Mouse (Mus musculus) embryonic stem cell, embryonic (primary cell): ENCODE results near the gene Anks1.

ENCODE experiments used
- CTCF ChIA-PET, 4 experiments: fragments of 300-600 bp in 2 of 4; fragments of 350-600 bp in 2 of 4; sonication (Branson Sonifier 250); formaldehyde crosslinking; loops; one replicate each; lab custom pipeline; 2022; ENCODE audit warnings: inconsistent platforms in 2 of 4; lab: Charles Lee
- POLR2A ChIA-PET, 4 experiments: fragments of 300-600 bp in 2 of 4; fragments of 350-600 bp in 2 of 4; sonication (Branson Sonifier 250); formaldehyde crosslinking; loops; one replicate each; lab custom pipeline; 2022; ENCODE audit warnings: antibody characterized with exemption in 4 of 4, inconsistent platforms in 1 of 4; lab: Charles Lee

Anks1 gene

DNA sequence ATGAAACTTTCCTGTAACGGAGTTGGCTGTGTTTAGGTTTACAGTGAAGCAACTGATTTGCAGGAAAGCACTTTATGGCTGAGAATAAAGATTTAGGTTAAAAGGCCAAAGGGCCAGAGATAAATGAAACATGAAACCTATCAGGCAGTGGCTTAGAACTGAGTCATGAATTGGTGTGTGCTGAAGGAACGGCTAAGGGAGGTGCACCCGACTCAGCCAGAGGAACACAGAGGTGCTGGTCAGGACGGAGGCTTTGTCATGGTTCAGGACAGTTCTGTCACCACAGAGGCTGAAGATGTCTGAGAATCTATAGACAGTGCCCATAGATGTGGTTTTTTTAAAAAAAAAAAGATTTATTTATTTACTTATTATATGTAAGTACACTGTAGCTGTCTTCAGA lies 5.6 kb downstream of the Anks1 start:
- ChIA-PET POLR2A (interaction anchor here in 2 of 4 experiments (0.7 to 2.4 kb wide), 2 partner anchors 55 to 87 kb away, joined by 3 to 6 read pairs; no protein-coding TSS in a partner anchor), CTCF (interaction anchor here in 1 of 4 experiments (1.0 kb wide), 1 partner anchor 134 kb away, joined by 3 read pairs; no protein-coding TSS in a partner anchor)

DNA sequence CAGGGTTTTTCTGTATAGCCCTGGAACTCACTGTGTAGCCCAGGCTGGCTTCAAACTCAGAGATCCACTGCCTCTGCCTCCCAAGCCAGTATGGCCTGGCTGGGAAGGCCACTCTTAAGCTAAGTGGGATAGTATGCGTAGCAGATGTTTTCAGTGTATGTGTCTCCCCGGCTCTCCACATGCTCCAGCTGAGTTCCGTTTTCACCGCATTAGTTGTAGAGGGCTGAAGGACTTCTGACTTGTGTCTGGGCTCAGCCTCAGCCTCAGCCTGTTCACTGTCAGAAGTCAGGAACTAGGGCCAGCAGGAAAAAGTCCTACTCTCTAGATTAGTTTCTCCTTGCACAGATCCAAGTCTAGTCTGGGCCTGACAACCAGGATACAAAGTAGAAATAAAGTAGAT lies 7.3 kb downstream of the Anks1 start:
- CTCF ChIA-PET = interaction anchor here in 1 of 4 experiments (0.6 kb wide), 2 partner anchors 8 to 48 kb away, joined by 4 to 8 read pairs; no protein-coding TSS in a partner anchor
- POLR2A ChIA-PET = interaction anchor here in 1 of 4 experiments (1.3 to 1.6 kb wide), 2 partner anchors 8 to 21 kb away, joined by 3 to 6 read pairs; no protein-coding TSS in a partner anchor

DNA sequence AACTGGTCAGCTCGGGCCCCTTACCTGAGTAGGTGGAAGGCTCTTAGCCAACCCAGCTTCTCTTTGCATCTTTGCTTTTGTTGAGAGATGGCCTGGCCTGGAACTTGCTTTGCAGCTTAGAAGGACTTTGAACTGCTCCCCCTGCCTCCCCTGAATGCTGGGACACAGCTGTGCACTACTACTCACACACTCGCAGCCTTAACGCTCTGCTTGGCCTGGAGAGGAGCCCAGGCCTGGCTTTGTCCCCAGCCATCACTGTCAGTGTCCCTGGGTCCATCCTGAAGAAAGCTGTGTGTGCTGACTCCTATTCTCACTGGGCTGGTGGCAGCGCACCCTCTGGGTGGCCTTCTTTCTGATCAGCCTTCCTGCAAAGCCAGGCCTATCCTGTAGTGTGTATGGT lies 11.6 kb downstream of the Anks1 start:
- ChIA-PET POLR2A (interaction anchor here in 2 of 4 experiments (1.0 to 2.3 kb wide), 10 partner anchors 11 to 118 kb away, joined by 3 to 9 read pairs (median 4); partner anchors contain the start of genes Taf11 (in 2 of the 2) and Anks1 (in 1 of the 2)), CTCF (interaction anchor here in 1 of 4 experiments (0.8 to 1.3 kb wide), 2 partner anchors 38 to 321 kb away, joined by 3 read pairs; no protein-coding TSS in a partner anchor)

DNA sequence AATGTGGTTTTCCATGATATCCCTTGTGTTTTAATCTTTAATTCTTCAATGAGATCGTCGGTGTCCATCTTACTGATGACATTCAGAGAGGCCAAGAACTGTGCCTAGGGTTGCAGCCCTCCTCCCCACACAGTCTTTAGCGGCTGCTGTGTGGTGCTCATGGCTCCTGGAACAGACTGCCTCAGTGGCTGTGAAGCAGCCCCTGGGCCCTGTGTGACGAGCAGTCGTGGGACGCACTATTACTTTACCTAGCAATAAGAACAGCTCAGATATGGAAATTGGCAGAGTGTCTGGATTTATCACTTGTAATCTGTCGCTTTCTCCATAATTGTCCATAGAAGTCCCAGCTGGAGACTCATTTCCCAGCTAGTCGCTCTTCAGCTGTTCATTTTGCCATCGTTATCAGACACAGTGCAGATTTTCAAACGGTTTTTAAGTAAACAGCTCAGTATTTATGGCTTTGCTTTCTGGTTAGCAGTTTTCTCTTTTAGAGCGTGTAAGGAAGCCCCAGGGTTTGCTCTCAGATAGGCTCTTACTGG lies 13.1 kb downstream of the Anks1 start:
- CTCF ChIA-PET = no interaction called here
- POLR2A ChIA-PET = interaction anchor here in 2 of 4 experiments (0.6 to 2.3 kb wide), 4 partner anchors 10 to 19 kb away, joined by 3 to 9 read pairs (median 3); no protein-coding TSS in a partner anchor

DNA sequence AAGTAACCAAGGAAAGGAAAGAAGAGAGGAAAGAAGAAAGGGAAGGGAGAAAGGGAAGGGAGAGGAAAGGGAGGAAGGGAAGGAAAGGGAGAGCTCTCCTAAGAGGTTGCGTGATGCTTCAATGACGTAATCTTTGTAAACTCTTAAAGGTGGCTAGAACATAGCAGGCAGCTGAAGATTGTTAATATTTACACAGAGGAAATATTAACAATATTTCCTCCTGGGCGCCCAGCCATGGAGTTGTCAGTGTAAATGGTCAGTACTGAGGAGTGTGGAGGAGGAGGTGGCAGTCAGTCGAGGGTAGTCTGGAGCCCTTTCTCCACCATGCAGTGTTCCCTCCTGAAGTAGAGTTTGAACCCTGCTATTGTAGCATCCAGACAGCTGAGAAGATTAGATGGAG lies 15.9 kb downstream of the Anks1 start:
- ChIA-PET CTCF (interaction anchor here in 2 of 4 experiments (0.6 to 0.7 kb wide), 3 partner anchors 343 to 787 kb away, joined by 3 to 9 read pairs (median 3); no protein-coding TSS in a partner anchor), POLR2A (interaction anchor here in 1 of 4 experiments (2.8 kb wide), 1 partner anchor 15 kb away, joined by 11 read pairs; the partner anchor contains the start of genes Anks1 and Taf11)

DNA sequence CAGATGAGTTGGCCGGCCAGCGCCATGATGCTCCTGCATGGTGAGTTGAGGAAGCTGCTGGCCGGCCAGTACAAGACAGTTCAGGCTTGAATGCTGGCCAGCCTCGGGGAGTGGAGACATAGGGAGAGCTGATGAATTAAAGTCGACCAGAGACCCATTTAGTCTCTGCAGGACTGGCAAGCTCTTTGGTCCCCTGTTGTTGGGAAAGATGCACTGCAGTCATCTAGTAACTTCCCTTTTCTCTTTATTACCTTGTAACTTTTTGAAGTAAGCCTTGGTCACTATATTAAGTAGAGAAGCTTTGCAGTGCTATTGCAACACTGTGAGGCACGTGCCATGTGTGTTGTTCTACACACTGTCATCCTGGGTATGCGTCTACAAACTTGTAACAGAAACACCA lies 16.4 kb downstream of the Anks1 start:
- ChIA-PET POLR2A (interaction anchor here in 2 of 4 experiments (0.6 to 2.8 kb wide), 2 partner anchors 16 to 187 kb away, joined by 4 to 11 read pairs; partner anchors contain the start of genes Anks1 (in 1 of the 2) and Taf11 (in 1 of the 2)), CTCF (interaction anchor here in 2 of 4 experiments (0.6 to 0.8 kb wide), 5 partner anchors 44 to 541 kb away, joined by 3 to 6 read pairs (median 3); no protein-coding TSS in a partner anchor)

DNA sequence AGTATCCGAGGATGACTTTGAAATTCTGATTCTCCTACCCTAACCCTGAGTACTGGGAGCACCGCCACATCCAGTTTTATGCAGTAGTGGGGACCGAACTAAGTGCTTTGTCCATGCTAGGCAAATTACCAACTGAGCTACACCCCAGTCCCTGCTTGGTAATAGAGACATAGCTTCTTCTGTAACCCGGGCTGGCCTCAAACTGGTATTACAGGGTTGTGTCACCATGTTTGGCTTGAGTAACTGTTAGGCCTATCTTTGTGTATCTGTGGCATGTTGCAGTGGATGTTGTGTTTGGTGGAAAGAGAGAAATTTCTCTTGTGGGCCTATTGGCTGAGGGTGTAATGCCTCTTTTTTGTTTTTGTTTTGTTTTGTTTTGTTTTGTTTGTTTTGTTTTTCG lies 21.2 kb downstream of the Anks1 start:
- CTCF ChIA-PET = interaction anchor here in 2 of 4 experiments (0.6 to 0.9 kb wide), 2 partner anchors 118 to 165 kb away, joined by 3 read pairs; no protein-coding TSS in a partner anchor
- POLR2A ChIA-PET = interaction anchor here in 2 of 4 experiments (0.8 to 1.6 kb wide), 3 partner anchors 20 to 314 kb away, joined by 3 read pairs; no protein-coding TSS in a partner anchor

DNA sequence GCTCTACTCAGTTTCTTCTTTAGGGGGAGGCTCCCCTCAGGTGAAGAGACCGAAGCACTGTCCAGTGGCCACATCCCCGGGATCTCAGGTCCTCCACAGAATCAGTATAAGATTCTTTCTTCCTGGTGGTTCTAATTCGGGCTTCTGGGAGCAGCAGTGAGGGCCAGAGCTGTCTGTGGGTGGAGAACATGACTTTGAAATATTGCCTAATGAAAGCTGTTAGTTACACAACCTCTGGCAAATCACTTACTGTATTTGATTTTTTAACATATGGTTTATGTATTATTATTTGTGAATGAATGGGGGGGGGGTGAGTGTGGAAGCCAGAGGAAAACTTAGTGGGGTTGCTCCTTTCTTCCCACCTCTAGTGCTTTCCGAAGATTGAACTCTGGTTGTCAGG lies 22.7 kb downstream of the Anks1 start:
- CTCF ChIA-PET = no interaction called here
- POLR2A ChIA-PET = interaction anchor here in 1 of 4 experiments (0.6 to 1.2 kb wide), 2 partner anchors 10 to 321 kb away, joined by 3 to 6 read pairs; no protein-coding TSS in a partner anchor

DNA sequence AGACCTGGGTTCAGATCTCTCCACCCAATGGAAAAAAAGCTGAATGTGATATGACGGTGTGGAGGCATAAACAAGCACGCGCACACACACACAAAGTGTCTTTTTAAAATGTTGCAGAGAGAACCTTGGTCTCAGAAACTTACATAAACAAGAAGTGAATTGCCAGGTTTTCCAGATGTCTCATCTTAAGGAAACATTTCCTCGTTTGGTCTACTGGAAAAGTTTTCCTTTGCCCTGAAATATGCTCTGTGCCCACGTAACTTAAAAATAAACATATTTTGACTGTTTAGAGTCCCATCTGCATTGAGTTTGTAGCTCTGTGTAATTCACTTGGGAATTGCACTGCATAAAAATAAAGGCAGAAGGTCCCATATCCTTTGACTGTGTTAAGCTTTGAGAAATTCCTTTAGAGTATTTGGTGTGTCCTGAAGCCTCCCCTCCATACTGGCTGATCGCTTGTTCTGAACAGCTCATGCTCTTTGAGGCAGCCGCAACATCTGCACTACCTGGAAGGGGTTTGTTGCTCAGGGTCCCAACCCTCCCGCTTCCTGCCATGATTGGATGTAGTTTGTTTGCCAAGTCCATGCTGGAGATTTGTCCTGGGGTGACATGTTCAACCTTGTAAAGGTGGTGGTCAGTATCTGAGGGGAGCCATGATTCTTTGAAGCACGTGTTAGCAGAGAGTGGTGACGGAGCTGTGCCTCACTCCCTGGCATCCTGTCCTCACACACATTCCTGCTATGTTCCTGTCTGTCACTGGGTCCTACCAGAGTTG lies 25.2 kb downstream of the Anks1 start:
- ChIA-PET CTCF (interaction anchor here in 2 of 4 experiments (0.6 to 1.7 kb wide), 3 partner anchors 35 to 114 kb away, joined by 3 to 4 read pairs (median 3); no protein-coding TSS in a partner anchor), POLR2A (interaction anchor here in 1 of 4 experiments (1.0 kb wide), 1 partner anchor 8 kb away, joined by 3 read pairs; no protein-coding TSS in a partner anchor)

DNA sequence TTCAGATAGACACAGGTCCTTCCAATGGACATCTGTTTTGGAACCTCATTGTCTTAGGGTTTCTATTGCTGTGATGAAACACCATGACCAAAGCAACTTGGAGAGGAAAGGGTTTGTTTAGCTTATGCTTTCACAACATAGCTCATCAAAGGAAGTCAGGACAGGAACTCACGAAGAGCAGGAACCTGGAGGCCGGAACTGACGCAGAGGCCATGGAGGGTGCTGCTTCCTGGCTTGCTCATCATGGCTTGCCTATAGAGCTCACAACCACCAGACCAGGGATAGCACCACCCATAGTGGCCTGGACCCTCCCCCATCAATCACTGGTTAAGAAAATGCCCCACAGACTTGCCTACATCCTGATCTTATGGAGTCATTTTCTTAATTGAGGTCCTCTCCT lies 26.0 kb downstream of the Anks1 start:
- CTCF ChIA-PET = interaction anchor here in 1 of 4 experiments (0.9 to 1.7 kb wide), 2 partner anchors 34 to 114 kb away, joined by 3 to 4 read pairs; no protein-coding TSS in a partner anchor
- POLR2A ChIA-PET = interaction anchor here in 1 of 4 experiments (1.0 kb wide), 1 partner anchor 8 kb away, joined by 3 read pairs; no protein-coding TSS in a partner anchor

DNA sequence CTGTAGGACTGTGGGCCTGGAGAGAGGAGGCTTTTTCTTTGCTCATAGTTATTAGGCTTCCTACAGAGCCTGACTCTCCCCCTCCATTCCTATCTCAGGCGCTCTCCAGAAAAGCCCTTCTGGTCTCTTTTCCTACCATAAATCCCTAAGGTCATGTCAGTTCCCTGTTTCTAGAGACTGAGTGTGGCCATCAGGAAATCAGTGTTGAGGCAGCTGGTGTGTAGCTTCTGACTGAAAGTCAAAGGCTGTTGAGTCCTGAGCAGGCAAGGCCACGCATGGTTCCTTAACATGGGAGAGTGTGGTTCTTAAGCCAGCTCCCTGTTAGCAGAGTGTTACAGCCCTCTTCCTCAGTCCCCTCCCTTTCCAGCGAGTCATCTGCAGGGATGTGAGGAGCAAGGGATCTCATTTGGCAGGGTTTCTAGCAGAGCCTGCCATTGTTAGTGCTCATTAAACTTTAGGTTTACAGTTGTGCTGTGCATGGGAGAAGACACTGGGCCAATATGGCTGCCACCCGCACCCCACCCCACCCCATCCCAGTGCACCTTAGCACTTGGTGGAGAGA lies 28.0 kb downstream of the Anks1 start:
- ChIA-PET POLR2A (interaction anchor here in 2 of 4 experiments (0.6 to 2.8 kb wide), 13 partner anchors 10 to 137 kb away, joined by 3 to 9 read pairs (median 4); no protein-coding TSS in a partner anchor), CTCF (interaction anchor here in 3 of 4 experiments (0.5 to 1.4 kb wide), 4 partner anchors 9 to 914 kb away, joined by 3 to 5 read pairs (median 4); no protein-coding TSS in a partner anchor)

DNA sequence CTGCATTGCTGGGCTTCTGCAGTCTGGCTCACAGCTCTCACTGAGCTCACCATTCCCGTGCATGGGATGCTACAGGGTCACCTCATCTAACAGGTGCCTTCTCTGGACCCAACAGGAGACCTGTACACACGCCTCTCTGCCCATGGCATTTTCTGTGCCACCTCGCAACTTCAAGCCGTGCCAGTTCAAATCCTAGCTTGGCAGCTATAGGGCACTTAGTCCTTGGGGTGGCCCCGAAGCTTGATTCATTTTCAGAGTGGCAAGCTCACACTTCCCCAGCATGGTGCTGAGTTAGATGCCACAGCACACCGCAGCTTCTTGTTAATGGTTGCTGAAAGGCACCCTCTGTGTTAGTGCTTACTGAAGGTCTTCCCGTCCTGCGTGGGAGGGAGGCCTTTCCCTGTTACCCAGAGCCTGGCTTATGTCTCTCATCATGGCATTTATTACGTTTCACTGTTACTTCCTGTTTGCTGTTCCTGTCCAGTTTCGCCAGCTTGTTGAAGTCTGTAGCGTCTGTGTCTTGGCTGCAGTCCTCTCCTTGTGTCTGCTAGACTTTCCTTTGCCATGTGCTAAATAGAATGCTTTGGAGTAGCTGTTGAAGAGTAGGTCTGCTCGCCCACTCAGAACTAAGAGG lies 29.1 kb downstream of the Anks1 start:
- CTCF ChIA-PET = interaction anchor here in 3 of 4 experiments (0.6 to 0.7 kb wide), 4 partner anchors 34 to 330 kb away, joined by 4 to 14 read pairs (median 6); no protein-coding TSS in a partner anchor
- POLR2A ChIA-PET = interaction anchor here (0.5 to 2.8 kb wide), 13 partner anchors 10 to 318 kb away, joined by 3 to 9 read pairs (median 4); partner anchors contain the start of genes Taf11 (in 2 of the 4) and Anks1 (in 1 of the 4)

DNA sequence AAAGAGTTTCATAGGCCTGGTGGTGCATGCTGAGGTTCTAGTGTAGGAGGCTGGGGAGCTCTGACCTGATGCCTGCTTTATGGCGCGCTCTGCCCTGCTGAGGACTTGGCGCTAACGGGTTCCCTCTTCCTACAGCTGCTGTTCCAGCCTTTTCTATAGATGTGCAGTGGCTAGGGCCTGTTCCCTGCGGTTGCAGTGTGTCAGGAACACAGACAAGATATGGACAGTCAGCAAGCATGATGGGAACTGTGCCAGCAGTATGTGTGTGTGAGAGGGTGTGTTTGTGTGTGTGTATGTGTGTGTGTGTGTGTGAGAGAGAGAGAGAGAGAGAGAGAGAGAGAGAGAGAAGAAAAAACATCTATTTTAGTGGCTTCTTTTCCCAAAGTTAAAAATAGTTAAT lies 29.9 kb downstream of the Anks1 start:
- POLR2A ChIA-PET = interaction anchor here in 2 of 4 experiments (1.5 to 1.9 kb wide), 3 partner anchors 9 to 128 kb away, joined by 3 to 8 read pairs (median 7); no protein-coding TSS in a partner anchor

DNA sequence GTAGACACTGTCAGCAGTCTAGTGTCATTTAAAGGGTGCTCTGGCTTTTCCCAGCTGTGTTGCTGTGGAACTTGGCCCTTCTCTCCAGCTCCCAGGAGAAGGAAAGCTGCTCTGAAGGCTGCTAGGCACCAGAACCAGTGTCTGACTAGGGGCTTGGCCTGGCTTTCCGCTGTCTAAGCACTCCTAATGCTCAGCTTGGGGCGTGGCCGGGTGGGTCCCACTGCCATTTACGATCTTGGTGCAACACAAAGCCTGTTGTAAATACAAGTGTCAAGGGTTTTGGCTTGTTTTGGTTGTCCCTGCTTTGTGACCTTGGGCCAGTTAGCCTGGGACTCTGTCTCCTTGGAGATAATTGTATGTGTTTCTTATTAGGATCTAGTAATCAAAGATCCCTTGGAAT lies 31.2 kb downstream of the Anks1 start:
- CTCF ChIA-PET = interaction anchor here in 2 of 4 experiments (0.6 to 1.0 kb wide), 3 partner anchors 14 to 108 kb away, joined by 3 to 5 read pairs (median 3); no protein-coding TSS in a partner anchor
- POLR2A ChIA-PET = interaction anchor here (0.6 to 1.9 kb wide), 27 partner anchors 9 to 1462 kb away, joined by 3 to 7 read pairs (median 3); partner anchors contain the start of genes Anks1 (in 1 of the 4), D17Wsu92e (in 1 of the 4), Hmga1 (in 1 of the 4) and Taf11 (in 1 of the 4)

More for the DNA sequence above, 29.9 kb downstream of the Anks1 start:
- CTCF ChIA-PET = interaction anchor here in 1 of 4 experiments (0.6 kb wide), 1 partner anchor 329 kb away, joined by 5 read pairs; no protein-coding TSS in a partner anchor

DNA sequence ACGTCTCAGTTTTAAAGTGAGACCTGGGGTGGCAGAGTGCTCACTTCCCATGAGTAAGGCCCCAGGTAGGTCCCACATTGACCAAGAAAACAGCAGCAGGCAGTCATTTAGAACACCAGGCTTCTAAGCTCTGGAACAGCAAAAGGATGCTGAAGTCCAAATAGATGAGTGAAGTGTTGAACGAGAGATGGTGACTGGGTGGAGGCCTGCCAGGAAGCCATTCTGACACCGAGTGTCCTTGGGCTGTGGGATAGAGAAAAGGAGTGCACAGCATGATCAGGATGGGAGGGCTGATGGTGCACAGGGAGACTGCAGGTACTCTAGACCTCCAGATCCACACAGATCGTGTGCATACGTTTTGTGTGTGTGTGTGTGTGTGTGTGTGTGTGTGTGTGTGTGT lies 32.1 kb downstream of the Anks1 start:
- POLR2A ChIA-PET = interaction anchor here in 3 of 4 experiments (0.7 to 1.9 kb wide), 9 partner anchors 8 to 310 kb away, joined by 3 to 7 read pairs (median 4); partner anchors contain the start of genes Anks1 (in 1 of the 3) and Taf11 (in 1 of the 3)

DNA sequence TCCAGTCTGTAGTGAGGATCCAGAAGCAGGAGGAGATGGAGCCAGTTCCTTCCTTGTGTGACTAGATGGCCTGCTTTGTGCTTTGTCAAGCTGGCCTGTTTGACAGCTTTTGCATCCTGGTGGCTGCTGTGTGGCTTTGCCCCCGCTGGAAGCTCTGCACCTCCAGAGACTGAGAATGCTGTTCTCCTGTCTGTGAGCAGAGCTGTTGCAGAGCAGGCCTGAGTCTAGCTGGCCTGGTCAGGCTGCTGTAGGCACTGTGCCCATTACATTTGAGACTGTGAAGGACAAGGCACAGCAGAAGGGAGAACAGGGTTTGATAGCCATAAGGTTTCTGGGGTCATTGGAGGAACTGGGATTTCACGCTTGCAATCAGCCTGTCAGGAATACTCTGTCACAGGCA lies 32.6 kb downstream of the Anks1 start:
- ChIA-PET CTCF (interaction anchor here in 2 of 4 experiments (0.6 kb wide), 2 partner anchors 104 to 691 kb away, joined by 3 to 4 read pairs; no protein-coding TSS in a partner anchor), POLR2A (interaction anchor here in 3 of 4 experiments (1.1 to 1.9 kb wide), 3 partner anchors 8 to 43 kb away, joined by 3 to 5 read pairs (median 4); no protein-coding TSS in a partner anchor)

More for the DNA sequence above, 32.1 kb downstream of the Anks1 start:
- CTCF ChIA-PET = interaction anchor here in 2 of 4 experiments (0.6 kb wide), 2 partner anchors 104 to 690 kb away, joined by 3 to 4 read pairs; no protein-coding TSS in a partner anchor
